Mouse (Mus musculus) hindbrain, embryonic 14.5 days (tissue): Measurements from ENCODE around the gene Olfr145. TPM values are rescaled to one million over a fixed set of nuclear protein-coding genes. Genes with fewer than 3 reads are reported as not detected.

Experiments used
- ATAC-seq: fragments of 200-750 bp; cut with Nextera tagmentation; 2 replicates; pipeline ENCODE4 v1.8.0; 2017; ENCODE audit warnings: moderate number of reproducible peaks, mild to moderate bottlenecking, moderate TSS enrichment, moderate library complexity; ENCODE audit not compliant: low FRiP score
- DNase-seq: peaks from one replicate; pipeline ENCODE4 v3.0.0-alpha.2; 2015; ENCODE audit warnings: low spot score
- H3K27ac ChIP-seq: fragments of 300-500 bp; sonication (generic); 2 replicates; pipeline ENCODE4 v1.5.1; 2014; ENCODE audit warnings: mild to moderate bottlenecking, moderate library complexity
- H3K27me3 ChIP-seq: fragments of 300-500 bp; sonication (generic); 2 replicates; pipeline ENCODE4 v1.6.1; 2014; ENCODE audit warnings: mild to moderate bottlenecking, low read length, mixed read lengths; ENCODE audit not compliant: control insufficient read depth, insufficient read depth
- H3K36me3 ChIP-seq: fragments of 300-500 bp; sonication (generic); replicated peaks from 2 replicates; pipeline ENCODE4 v1.6.1; 2014; ENCODE audit not compliant: control insufficient read depth, insufficient read depth
- H3K4me1 ChIP-seq: fragments of 300-500 bp; sonication (generic); replicated peaks from 2 replicates; pipeline ENCODE4 v1.6.1; 2014; ENCODE audit warnings: antibody characterized with exemption, low read length, mixed read lengths; ENCODE audit not compliant: control insufficient read depth, insufficient read depth
- H3K4me2 ChIP-seq: fragments of 300-500 bp; sonication (generic); replicated peaks from 2 replicates; pipeline ENCODE4 v1.6.1; 2014; ENCODE audit warnings: mild to moderate bottlenecking, moderate library complexity
- H3K4me3 ChIP-seq: fragments of 300-500 bp; sonication (generic); replicated peaks from 2 replicates; pipeline ENCODE4 v1.5.1; 2014; ENCODE audit warnings: mild to moderate bottlenecking, low read length
- H3K9ac ChIP-seq: fragments of 300-500 bp; sonication (generic); 2 replicates; pipeline ENCODE4 v1.6.1; 2014
- H3K9me3 ChIP-seq: fragments of 300-500 bp; sonication (generic); 2 replicates; pipeline ENCODE4 v1.6.1; 2016; ENCODE audit warnings: low read length; ENCODE audit not compliant: control insufficient read depth
- WGBS: fragments of 180-500 bp; shearing (Covaris S2); extraction: QIAGEN DNeasy Blood & Tissue Kit; methylation state at CpG from one replicate; pipeline ENCODE4 v1.1.7; 2014; 5-methylcytosine and 5-hydroxymethylcytosine counted together
- polyA plus RNA-seq: library from polyadenylated mRNA; unstranded; fragments of >200 nt; fragmentation: Nextera tagmentation; extraction: Ambion mirVana; gene quantifications from 2 replicates; pipeline ENCODE4 v1.2.1, GENCODE M21; 2014

The Olfr145 gene
- polyA plus RNA-seq, 1 experiment from 2014 or later: not detected

DNA sequence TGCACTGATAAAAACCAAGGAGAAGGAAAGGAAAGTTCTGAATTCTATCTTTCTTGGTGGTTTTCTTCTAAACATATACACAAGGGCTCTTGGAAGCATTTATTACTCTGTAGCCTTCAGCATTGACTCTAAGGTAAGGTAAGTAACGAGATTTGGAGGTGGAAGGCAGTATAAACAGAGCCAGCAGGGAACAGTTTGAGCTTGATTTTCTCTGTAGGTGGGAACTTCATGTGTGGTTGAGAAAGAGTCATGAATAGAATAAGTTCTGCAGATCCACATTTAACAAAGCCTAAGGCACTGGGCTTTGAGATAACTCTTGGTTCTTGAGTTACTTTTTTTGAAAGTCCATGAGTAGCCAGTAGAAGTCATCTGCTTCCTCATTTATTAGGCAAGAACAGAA, 21.5 kb downstream of the Olfr145 start:
- no peaks in the 10 kb centered on the region for H3K36me3 ChIP-seq

DNA sequence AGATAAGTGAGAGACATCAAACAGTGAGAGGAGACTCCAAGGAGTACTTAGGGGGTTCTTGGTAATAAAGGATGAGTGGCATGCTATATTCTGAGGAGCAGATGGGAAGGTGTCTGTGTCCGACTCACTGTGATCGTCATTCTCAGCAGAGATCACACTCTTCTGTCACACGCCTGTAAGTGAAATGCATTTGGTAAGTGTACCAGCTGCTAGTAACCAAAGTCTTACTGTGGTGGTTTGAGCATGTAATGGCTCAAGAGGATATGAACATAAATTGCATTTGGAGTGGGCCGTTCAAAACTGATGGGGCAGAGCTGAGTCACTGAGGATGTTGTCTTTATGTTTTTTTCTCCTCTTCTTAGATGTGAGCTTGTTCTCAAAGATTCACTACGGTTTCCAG, 27.7 kb downstream of the Olfr145 start:
- WGBS: 89% methylated on average over 5 of the region's 5 CpGs
- no peaks in the 10 kb centered on the region for H3K36me3 ChIP-seq
- H3K27ac ChIP-seq: no peak overlapping the region
- H3K4me2 ChIP-seq: no peak overlapping the region
- DNase-seq (no peak), ATAC-seq (no peak)
- H3K9me3 ChIP-seq: no peaks in the 10 kb centered on the region
- H3K4me3 ChIP-seq: no peak overlapping the region
- H3K4me1 ChIP-seq: no peaks in the 10 kb centered on the region
- H3K9ac ChIP-seq: no peak overlapping the region
- no peaks in the 10 kb centered on the region for H3K27me3 ChIP-seq

More for the DNA sequence above, 21.5 kb downstream of the Olfr145 start:
- Histone ChIP-seq H3K4me1 (no peaks in the 10 kb centered on the region), H3K4me3 (no peak overlapping the region), H3K9ac (no peak overlapping the region), H3K27me3 (no peaks in the 10 kb centered on the region), H3K4me2 (no peak overlapping the region), H3K27ac (no peak overlapping the region), H3K9me3 (no peaks in the 10 kb centered on the region)
- DNase-seq (no peak), ATAC-seq (no peak)
- 74% methylated on average over 1 of the region's 1 CpGs for WGBS

GRCm38 (mm10) chr9:37925445-37925844, 28.9 kb downstream of the Olfr145 start:
- DNase-seq (no peak), ATAC-seq (no peak)
- Histone ChIP-seq H3K9ac (no peak overlapping the region), H3K27me3 (no peaks in the 10 kb centered on the region), H3K4me2 (no peak overlapping the region), H3K4me3 (no peak overlapping the region), H3K27ac (no peak overlapping the region), H3K9me3 (no peaks in the 10 kb centered on the region), H3K4me1 (no peaks in the 10 kb centered on the region), H3K36me3 (no peaks in the 10 kb centered on the region)
- 65% methylated on average over 2 of the region's 2 CpGs for WGBS

GRCm38 (mm10) chr9:37926019-37927013, 29.8 kb downstream of the Olfr145 start:
- 64% methylated on average over 3 of the region's 3 CpGs for WGBS
- H3K4me1 ChIP-seq: no peaks in the 10 kb centered on the region
- H3K27me3 ChIP-seq: no peaks in the 10 kb centered on the region
- no peaks in the 10 kb centered on the region for H3K9me3 ChIP-seq
- H3K4me2 ChIP-seq: no peak overlapping the region
- no peak overlapping the region for H3K27ac ChIP-seq
- H3K36me3 ChIP-seq: no peaks in the 10 kb centered on the region
- H3K4me3 ChIP-seq: no peak overlapping the region
- no peak overlapping the region for H3K9ac ChIP-seq
- DNase-seq: no peak
- ATAC-seq: no peak

DNA sequence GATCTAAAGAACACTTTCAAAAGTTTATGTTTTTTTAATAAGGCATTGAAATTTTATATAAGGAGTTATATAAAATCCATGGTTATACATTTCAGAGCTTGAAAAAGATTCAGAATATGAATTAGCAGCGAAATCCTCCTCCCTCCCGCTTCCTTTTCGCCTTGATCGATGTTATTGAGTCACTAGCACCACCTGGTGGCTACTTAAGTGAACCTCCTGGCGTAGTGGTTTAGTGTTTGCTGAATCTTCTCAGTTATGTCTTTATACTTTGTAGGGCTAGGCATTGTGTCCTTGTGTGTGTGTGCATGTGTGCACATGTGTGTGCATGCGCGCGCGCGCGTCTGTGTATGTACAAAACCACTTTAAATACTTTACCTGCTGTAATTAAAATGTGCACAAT, 36.0 kb downstream of the Olfr145 start:
- no peak overlapping the region for H3K9ac ChIP-seq
- H3K4me2 ChIP-seq: no peak overlapping the region
- H3K27me3 ChIP-seq: no peaks in the 10 kb centered on the region
- no peak overlapping the region for H3K4me3 ChIP-seq
- H3K9me3 ChIP-seq: no peaks in the 10 kb centered on the region
- WGBS: 9% methylated on average over 11 of the region's 11 CpGs
- ATAC-seq: peak; percentile 84
- peak; percentile 93 for DNase-seq
- no peak overlapping the region for H3K27ac ChIP-seq
- no peaks in the 10 kb centered on the region for H3K4me1 ChIP-seq
- H3K36me3 ChIP-seq: no peaks in the 10 kb centered on the region

- H3K4me3 ChIP-seq: no peak overlapping the region
- ATAC-seq (no peak), DNase-seq (no peak)
- H3K36me3 ChIP-seq: no peaks in the 10 kb centered on the region
- H3K4me1 ChIP-seq: no peaks in the 10 kb centered on the region
- H3K4me2 ChIP-seq: no peak overlapping the region
- no peak overlapping the region for H3K9ac ChIP-seq
- no peaks in the 10 kb centered on the region for H3K27me3 ChIP-seq
- H3K9me3 ChIP-seq: no peaks in the 10 kb centered on the region
- no peak overlapping the region for H3K27ac ChIP-seq
Observed at GRCm38 (mm10) chr9:37934146-37934545, 37.6 kb downstream of the Olfr145 start.

GRCm38 (mm10) chr9:37941167-37941566, 44.6 kb downstream of the Olfr145 start:
- H3K9ac ChIP-seq: no peak overlapping the region
- ATAC-seq (no peak), DNase-seq (no peak)
- no peaks in the 10 kb centered on the region for H3K27me3 ChIP-seq
- no peaks in the 10 kb centered on the region for H3K36me3 ChIP-seq
- H3K27ac ChIP-seq: no peak overlapping the region
- H3K4me2 ChIP-seq: no peak overlapping the region
- H3K4me3 ChIP-seq: no peak overlapping the region
- no peaks in the 10 kb centered on the region for H3K4me1 ChIP-seq
- H3K9me3 ChIP-seq: no peaks in the 10 kb centered on the region
- 96% methylated on average over 2 of the region's 2 CpGs for WGBS

Other genes with a start within 250 kb of the Olfr145 start
- 91.3 and 91.5 TPM in 2 replicates for gene Tbrg1, start 239.4 kb upstream of the Olfr145 start, polyA plus RNA-seq
- 0.09 TPM in 1 of 2 replicates, not detected in the other for gene Panx3, start 227.5 kb upstream of the Olfr145 start, polyA plus RNA-seq
- gene Olfr160, start 180.5 kb upstream of the Olfr145 start, polyA plus RNA-seq: not detected in 2 replicates
- not detected in 2 replicates for gene Olfr874, start 151.6 kb upstream of the Olfr145 start, polyA plus RNA-seq
- not detected in 2 replicates for gene Olfr875, start 124.9 kb upstream of the Olfr145 start, polyA plus RNA-seq
- not detected in 2 replicates for gene Olfr876, start 93.7 kb upstream of the Olfr145 start, polyA plus RNA-seq
- gene Olfr877, start 42.5 kb upstream of the Olfr145 start, polyA plus RNA-seq: not detected in 2 replicates
- gene Olfr878, start 21.1 kb downstream of the Olfr145 start, polyA plus RNA-seq: not detected in 2 replicates
- not detected in 2 replicates for gene Olfr881, start 95.1 kb downstream of the Olfr145 start, polyA plus RNA-seq
- not detected in 2 replicates for gene Olfr883, start 129.1 kb downstream of the Olfr145 start, polyA plus RNA-seq
- not detected in 2 replicates for gene Olfr884, start 149.8 kb downstream of the Olfr145 start, polyA plus RNA-seq
- not detected in 2 replicates for gene Olfr885, start 164.6 kb downstream of the Olfr145 start, polyA plus RNA-seq
- gene Olfr887, start 187.3 kb downstream of the Olfr145 start, polyA plus RNA-seq: not detected in 2 replicates
- gene Olfr888, start 211.4 kb downstream of the Olfr145 start, polyA plus RNA-seq: not detected in 2 replicates
- 0.07 and 0.08 TPM in 2 replicates for gene Olfr889, start 218.5 kb downstream of the Olfr145 start, polyA plus RNA-seq
- not detected in 2 replicates for gene Olfr890, start 245.8 kb downstream of the Olfr145 start, polyA plus RNA-seq